Mouse (Mus musculus) right cerebral cortex, adult 18-20 months (tissue): Measurements from ENCODE around the gene Rft1.
"Not testable (repeated sequence)": the region's sequence is repeated elsewhere in the genome, so short reads cannot be mapped to it uniquely, and the experiment has no call there.

Experiments
- DNase-seq: peaks from one replicate; pipeline ENCODE4 v3.0.0; 2022; ENCODE audit warnings: mixed read lengths

The Rft1 gene

DNA sequence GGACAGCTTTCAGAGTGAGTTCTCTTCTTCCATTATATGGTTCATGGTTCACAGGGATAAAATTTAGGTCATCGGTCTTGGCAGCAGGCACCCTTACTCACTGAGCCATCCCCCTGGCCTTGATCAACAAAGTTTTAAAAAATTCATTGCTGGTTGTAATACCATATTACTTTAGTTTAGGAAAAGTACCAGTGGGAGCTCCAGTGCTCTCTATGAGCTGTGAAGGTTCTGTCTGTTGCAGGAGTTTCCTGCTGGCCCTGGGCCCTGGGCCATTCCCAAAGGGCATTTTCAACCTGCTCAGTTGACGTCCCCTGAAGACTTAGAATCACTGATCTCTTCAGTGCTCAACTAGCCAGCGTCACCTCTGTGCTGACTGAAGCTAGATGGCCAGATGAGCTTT, 28.0 kb downstream of the Rft1 start:
- DNase-seq = no peak

DNA sequence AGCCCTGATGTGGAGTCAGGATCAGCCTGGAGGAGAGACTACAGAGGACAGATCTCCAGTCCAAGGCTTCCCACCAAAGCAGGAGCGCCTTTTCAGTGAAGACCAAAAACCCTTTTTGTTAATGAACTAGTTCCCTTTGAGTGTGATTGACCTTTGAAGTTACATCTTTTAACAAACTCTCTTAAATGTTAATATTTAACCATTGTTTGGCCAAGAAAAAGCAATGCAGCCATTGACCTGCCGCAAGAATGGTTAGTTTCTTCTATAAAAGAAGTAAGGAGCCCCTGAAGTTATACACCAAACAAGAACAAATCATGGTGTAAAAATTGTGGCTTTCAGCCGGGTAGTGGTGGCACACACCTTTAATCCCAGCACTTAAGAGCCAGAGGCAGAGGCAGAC, 36.5 kb downstream of the Rft1 start:
- DNase-seq = no peak

DNA sequence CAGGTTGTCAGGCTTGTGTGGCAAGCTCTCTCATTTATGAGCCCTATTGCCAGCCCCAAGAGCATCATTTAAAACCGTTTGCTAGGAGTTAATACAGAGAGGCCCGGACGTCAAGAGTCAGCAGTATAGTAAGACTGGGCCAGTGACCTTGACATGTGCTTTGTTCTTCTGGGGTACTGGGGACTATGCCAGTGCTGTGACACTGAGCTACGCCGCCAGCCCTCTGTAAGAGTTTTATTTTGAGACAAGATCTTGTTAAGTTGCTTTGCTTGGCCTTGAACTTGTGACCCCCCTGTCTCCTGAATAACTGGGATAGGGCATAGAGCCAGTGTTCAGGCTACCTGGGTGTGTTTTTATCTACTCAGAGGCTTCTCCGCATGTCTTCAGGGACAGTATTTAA, 38.3 kb downstream of the Rft1 start:
- no peak for DNase-seq

DNA sequence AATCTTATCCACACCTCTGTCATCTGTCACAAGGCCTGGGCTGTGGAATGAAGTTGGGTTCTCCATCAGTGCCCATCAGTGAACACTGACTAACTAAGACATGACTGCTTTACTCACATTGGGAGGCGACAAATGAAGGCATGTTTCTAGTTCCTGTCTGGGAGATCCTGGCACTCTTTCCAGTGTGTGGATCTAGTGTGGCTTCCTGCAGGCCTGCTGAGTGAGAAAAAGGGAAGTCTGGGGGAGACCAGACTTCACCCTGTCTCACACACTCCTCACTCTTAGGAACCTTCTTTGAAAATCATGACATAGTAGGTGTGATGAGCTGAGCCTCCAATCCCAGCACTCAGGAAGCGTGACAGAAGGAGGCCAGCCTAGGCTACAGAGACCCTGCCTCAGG, 40.6 kb downstream of the Rft1 start:
- DNase-seq = no peak

- peak; percentile 73 for DNase-seq
Observed at GRCm38 (mm10) chr14:30695609-30696008, 41.4 kb downstream of the Rft1 start.

DNA sequence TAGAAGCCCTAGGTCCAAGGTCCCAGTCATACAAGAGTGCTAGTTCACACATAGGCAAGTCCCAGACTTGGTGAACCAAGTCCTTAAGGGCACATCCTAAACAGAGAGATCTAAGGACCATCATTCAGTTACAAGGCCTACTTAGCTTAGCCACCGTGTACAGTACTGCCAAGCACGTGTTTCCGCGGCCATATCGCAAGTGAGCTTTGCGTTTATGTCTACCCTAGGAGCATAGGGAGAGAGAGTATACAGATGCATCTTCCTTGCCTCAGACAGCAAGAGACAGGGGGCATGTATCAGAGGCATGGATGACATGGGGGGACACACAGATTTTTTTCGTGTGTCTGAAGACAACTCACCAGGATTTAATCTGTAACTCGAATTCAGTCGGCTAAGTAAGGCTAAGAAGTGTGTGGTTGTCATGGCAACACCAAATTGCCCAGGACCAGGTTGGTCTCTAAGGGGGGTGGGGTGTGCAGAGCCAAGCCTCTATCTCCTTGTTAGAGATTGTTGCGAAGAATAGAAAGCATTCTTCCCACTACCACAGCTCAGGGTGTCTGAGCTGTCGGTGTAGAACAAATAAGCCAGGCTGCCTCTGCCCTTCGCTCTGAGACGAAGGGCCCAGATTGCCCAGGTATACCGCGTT, 43.4 kb downstream of the Rft1 start:
- DNase-seq = peak; percentile 21

DNA sequence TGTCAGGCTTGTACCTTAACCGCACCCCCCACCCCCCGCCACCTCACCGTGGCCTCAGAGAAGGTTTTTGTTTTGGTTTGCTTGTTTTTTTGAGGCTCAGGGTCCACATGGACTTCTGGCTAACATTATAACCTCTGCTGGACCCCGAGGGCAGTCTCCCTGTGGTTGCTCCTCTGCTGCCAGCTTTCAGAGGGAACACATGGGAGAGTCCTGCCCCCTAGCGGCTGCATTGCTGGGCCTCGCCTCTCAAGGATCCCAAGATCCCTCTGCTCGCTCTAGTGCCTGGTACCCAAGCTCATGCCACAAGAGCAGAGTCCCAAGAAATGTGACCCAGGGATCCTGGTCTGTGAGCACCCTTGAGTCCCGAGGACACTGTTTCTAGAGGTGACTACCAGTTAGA, 45.5 kb downstream of the Rft1 start:
- peak; percentile 20 for DNase-seq

DNA sequence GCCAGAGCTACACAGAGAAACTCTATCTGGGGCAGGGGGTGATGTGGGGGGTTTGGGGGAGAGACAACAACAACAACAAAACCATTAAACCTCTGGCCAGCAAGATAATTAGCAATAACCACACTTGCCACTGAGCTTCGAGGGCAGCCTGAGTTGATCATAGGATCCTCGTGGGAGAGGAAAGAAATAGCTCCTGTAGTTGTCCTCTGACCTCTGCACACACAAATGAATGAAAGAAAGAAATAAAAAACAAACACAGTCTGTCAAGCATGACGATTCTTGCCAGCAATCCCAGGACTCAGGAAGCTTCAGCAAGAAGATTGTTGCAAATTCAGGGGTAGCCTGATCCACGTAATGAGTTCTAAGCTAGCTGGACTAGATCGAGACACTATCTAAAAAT, 48.4 kb downstream of the Rft1 start:
- no peak for DNase-seq

DNA sequence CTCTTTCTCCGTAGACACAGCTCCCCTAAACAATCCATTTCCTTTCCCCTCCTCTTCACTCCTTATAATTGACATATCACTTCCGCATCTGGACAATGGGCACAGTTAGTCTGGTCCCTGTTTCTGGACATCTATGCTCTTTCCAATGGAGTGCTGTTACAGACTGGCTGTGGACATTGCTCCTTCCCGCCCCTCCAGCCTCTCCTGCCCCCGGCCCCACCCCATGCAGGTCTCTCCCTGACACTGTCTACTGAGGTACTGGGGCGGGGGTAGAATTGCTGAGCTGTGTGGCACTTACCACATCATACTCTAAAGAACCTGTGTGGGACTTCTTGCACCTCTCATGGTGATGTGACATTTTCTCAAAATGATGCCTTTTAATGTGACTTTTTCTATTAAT, 48.9 kb downstream of the Rft1 start:
- DNase-seq = no peak

GRCm38 (mm10) chr14:30704098-30704855, 50.1 kb downstream of the Rft1 start:
- DNase-seq = no peak

DNA sequence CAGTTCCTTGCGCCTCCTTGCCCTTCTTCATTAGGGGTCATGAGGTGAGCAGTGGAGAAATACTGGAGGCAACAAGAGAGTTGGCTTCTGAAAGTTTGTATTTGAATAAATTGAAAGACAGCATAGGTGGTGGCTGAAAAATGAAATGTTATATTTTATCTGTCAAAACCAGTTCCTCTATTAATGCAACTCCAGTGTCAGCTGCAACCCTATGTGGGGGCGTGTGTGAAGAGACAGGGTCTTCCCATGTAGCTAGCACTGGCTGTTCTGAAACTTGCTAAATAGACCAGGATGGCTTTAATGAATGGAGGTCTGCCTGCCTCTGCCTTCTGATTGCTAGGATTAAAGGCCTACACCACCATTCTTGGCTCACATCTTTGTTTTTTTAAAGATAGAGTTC, 57.7 kb downstream of the Rft1 start:
- DNase-seq = no peak

GRCm38 (mm10) chr14:30713769-30714168, 59.6 kb downstream of the Rft1 start:
- no peak for DNase-seq

GRCm38 (mm10) chr14:30714799-30715617, 60.8 kb downstream of the Rft1 start, which contains the start of gene Sfmbt1:
Gene Sfmbt1, plus strand, starts transcription at chr14:30714849.
- no peak for DNase-seq

DNA sequence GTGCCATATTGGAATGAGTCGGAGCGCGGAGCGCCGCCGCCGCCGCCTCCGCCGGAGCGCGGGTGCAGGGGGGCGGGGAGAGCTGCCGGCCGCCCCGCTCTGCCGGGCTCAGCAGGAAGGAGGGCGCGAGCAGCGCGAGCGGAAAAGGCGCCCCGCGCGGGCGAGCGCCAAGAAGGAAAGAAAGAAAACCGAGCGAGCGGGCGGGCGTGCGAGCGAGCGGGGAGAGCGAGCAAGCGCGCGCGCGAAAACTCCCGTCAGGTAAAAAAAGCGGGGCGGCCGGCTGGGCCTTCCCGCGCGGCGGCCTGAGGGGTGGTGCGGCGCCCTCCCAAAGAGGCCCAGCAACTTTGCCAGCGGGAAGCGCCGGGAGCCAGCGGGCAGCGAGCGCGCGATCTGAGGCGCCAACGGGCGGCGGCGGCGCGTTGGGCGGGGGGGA, 61.5 kb downstream of the Rft1 start:
- peak; percentile 84 for DNase-seq

DNA sequence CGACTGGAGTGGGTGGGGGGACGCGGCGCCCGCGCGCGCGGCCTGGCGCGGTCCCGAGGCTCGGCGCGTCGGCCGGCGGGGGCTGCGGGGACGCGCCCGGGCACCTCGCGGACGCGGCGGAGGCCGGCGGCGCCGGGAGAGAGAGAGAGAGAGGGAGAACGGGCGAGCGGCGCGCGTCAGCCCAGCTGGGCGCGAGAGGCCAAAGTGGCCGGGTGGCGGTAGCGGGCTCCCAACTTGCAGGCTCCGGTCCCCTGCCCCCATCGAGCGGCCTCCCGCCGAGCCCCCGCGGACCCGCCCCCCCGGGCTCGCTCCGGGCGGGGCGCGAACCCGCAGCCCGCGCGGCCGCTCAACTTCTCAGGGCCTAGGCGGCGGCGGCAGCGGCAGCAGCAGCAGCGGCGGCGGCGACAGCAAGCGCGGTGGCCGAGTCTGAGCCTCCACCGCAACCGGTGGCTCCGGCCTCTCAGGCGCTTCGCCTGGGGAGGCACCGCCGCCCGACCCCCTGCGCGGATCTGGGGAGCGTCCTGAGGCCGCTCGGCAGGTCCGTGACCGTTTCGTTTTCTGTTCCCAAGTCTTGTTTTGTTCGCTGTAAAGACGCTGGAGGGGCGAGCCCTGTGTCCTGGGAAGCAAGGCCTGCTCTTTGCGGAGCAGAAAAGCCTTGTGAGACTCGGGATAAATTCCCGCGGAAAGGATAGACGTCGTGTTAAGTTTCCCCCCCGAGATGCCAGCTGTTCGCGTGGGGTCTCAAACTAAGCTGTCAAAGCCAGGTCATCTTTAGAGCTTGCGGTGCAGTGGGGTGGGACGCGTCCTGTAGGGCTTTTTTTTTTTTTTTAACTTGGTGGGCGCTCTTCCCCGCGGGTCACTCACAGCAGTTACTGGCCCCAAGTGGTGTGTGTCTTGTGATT, 62.1 kb downstream of the Rft1 start:
- DNase-seq = peak; percentile 48

DNA sequence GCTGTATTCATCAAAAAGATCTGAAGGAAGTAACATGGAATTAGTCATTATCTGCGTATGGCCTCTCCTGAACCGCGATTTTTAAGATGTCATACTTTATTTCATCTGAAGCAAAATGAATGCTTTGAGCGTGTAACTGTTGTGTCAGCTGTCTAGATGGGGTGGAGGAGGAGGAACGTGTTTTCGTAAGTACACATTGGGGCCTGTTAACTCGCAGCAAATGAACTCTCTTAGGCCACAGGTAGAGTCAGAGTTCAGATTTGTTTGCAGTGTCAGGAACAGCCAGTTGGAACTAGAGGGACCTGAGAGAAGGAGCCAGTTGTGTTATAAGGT, 62.8 kb downstream of the Rft1 start:
- DNase-seq = no peak

GRCm38 (mm10) chr14:30718696-30719095, 64.5 kb downstream of the Rft1 start:
- DNase-seq = not testable (repeated sequence)

- no peak for DNase-seq
Observed at GRCm38 (mm10) chr14:30719514-30719913, 65.4 kb downstream of the Rft1 start.

GRCm38 (mm10) chr14:30721850-30722249, 67.7 kb downstream of the Rft1 start:
- DNase-seq = no peak

- DNase-seq = no peak
Observed at GRCm38 (mm10) chr14:30722406-30722805, 68.2 kb downstream of the Rft1 start.

DNA sequence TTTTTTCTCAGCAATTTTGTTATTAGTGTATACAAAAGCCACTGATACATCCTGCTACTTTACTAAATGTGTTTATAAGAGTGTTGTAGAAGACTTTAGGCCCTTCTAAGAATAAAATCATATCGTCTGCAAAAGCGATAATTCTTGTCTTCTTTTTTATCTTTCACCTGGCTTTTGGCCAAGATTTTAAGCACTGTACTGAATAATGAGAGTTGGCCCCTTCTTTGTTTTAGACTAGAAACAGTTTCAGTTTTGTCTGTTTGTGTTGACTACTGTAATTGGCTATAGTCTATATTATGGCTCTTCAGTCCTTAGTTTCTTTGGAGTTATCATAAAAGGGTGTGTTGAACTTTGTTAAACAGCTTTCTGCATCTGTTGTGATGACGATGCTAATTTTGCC, 77.7 kb downstream of the Rft1 start:
- no peak for DNase-seq

GRCm38 (mm10) chr14:30734665-30735064, 80.5 kb downstream of the Rft1 start:
- no peak for DNase-seq

DNA sequence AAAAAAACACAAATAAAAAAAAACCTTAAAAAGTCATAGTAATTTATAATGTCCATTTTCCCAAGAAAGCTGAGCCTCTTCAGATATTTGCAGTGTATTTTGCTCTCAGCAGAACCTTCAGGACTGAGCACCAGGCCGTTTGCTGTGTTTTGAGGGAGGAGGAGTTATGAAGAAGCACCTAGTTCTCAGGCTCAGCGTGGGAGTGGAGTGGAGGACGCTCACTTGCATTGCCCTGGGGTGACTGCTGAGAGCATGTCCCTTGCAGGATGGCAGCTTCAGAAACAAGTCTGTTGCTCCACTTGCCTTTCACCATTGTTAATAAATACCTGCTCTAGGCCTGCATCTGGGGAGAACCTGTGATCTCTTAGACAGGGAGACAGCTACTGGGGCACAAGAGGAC, 81.7 kb downstream of the Rft1 start:
- no peak for DNase-seq
